Mouse (Mus musculus) testis, adult 2 months (tissue): Measurements from ENCODE around the gene Tes.

ENCODE experiments used
- CTCF ChIP-seq: fragments of 200-500 bp; IDR thresholded peaks from 2 replicates; pipeline ENCODE4 v1.5.1; 2012; ENCODE audit warnings: low read depth, mild to moderate bottlenecking, inconsistent platforms, low read length, moderate library complexity; ENCODE audit not compliant: control insufficient read depth, insufficient read depth, insufficient replicate concordance
- POLR2A ChIP-seq: fragments of 200-500 bp; IDR thresholded peaks from 2 replicates; pipeline ENCODE4 v1.6.1; 2012; ENCODE audit warnings: low read depth, mild to moderate bottlenecking, inconsistent platforms, low read length, moderate library complexity; ENCODE audit not compliant: control insufficient read depth

DNA sequence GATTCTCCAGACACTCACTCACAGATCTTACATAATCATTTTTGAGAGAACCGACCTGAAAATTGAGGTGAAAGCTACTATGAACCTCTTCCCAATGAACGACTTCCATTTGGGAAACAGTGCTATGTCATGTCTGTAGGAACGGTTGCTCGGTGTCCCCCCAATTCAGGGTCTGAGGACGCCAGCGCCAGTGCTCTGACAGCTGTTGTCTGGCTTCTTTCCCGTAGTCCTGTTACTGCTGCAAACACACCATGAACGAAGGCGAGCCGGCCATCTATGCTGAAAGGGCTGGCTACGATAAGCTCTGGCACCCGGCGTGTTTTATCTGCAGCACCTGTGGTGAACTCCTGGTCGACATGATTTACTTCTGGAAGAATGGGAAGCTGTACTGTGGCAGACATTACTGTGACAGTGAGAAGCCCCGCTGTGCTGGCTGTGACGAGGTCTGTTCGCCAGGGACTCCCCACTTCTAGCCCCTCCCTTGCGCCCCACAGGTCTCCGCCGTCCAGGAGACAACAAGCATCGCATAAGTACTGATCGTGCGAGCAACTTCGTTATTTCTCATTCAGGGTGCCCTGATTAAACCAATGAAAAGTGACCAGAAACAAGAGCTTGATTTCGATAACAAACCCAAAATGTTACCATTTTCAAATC is 34.7 kb downstream of the Tes start:
- TF ChIP-seq CTCF (no peak), POLR2A (no peak)
